Mouse (Mus musculus) limb, embryonic 12.5 days (tissue): ENCODE data around the gene Enpp1. TPM values are rescaled to one million over a fixed set of nuclear protein-coding genes. Genes with fewer than 3 reads are reported as not detected.

Experiments
- ATAC-seq: fragments of 200-750 bp; cut with Nextera tagmentation; 2 replicates; pipeline ENCODE4 v1.8.0; 2017; ENCODE audit warnings: low read depth, moderate TSS enrichment; ENCODE audit not compliant: insufficient number of reproducible peaks, insufficient read depth, low FRiP score, low TSS enrichment
- H3K27ac ChIP-seq: fragments of 300-500 bp; sonication (generic); 2 replicates; pipeline ENCODE4 v1.5.1; 2016; ENCODE audit warnings: mild to moderate bottlenecking, moderate library complexity
- H3K27me3 ChIP-seq: fragments of 300-500 bp; sonication (generic); 2 replicates; pipeline ENCODE4 v1.6.1; 2016; ENCODE audit warnings: mild to moderate bottlenecking, moderate library complexity
- H3K36me3 ChIP-seq: fragments of 300-500 bp; sonication (generic); 2 replicates; pipeline ENCODE4 v1.6.1; 2016; ENCODE audit warnings: mild to moderate bottlenecking, moderate library complexity
- H3K4me1 ChIP-seq: fragments of 300-500 bp; sonication (generic); replicated peaks from 2 replicates; pipeline ENCODE4 v1.6.1; 2016
- H3K4me2 ChIP-seq: fragments of 300-500 bp; sonication (generic); 2 replicates; pipeline ENCODE4 v1.6.1; 2016; ENCODE audit warnings: mild to moderate bottlenecking, moderate library complexity
- H3K4me3 ChIP-seq: fragments of 300-500 bp; sonication (generic); replicated peaks from 2 replicates; pipeline ENCODE4 v1.5.1; 2016; ENCODE audit warnings: mild to moderate bottlenecking
- H3K9ac ChIP-seq: fragments of 300-500 bp; sonication (generic); replicated peaks from 2 replicates; pipeline ENCODE4 v1.6.1; 2016; ENCODE audit warnings: mild to moderate bottlenecking, moderate library complexity
- H3K9me3 ChIP-seq: fragments of 300-500 bp; sonication (generic); 2 replicates; pipeline ENCODE4 v1.6.1; 2016; ENCODE audit warnings: mild to moderate bottlenecking, moderate library complexity
- WGBS: fragments of 180-500 bp; shearing (Covaris S2); methylation state at CpG from one replicate; pipeline ENCODE4 v1.1.7; 2016; 5-methylcytosine and 5-hydroxymethylcytosine counted together
- polyA plus RNA-seq: library from polyadenylated mRNA; unstranded; fragments of >200 nt; fragmentation: Nextera tagmentation; extraction: Ambion mirVana; gene quantifications from 2 replicates; pipeline ENCODE4 v1.2.1, GENCODE M21; 2016

Gene Enpp1
- polyA plus RNA-seq, 1 experiment from 2014 or later, result 3.3 TPM

- no peak overlapping the region for H3K27ac ChIP-seq
- H3K9me3 ChIP-seq, result no peaks in the 10 kb centered on the region
- no peak overlapping the region for H3K4me3 ChIP-seq
- no peak overlapping the region for H3K4me2 ChIP-seq
- no peak for ATAC-seq
- 89% methylated on average over 6 of the region's 6 CpGs for WGBS
- H3K9ac ChIP-seq, result no peak overlapping the region
- H3K36me3 ChIP-seq, result no peaks in the 10 kb centered on the region
- no peaks in the 10 kb centered on the region for H3K27me3 ChIP-seq
- H3K4me1 ChIP-seq, result no peaks in the 10 kb centered on the region
Measured at GRCm38 (mm10) chr10:24670548-24670947, 41.4 kb downstream of the Enpp1 start.

GRCm38 (mm10) chr10:24650990-24651569 is 60.9 kb downstream of the Enpp1 start:
- H3K4me2 ChIP-seq, result no peak overlapping the region
- no peak for ATAC-seq
- H3K9ac ChIP-seq, result no peak overlapping the region
- no peak overlapping the region for H3K4me3 ChIP-seq
- no peak overlapping the region for H3K27ac ChIP-seq
- no peaks in the 10 kb centered on the region for H3K36me3 ChIP-seq
- no peaks in the 10 kb centered on the region for H3K4me1 ChIP-seq
- no peaks in the 10 kb centered on the region for H3K9me3 ChIP-seq
- H3K27me3 ChIP-seq, result no peaks in the 10 kb centered on the region
- WGBS, result 90% methylated on average over 11 of the region's 11 CpGs

- no peak; the same call in 1 of the 2 replicates for ATAC-seq
- 69% methylated on average over 6 of the region's 6 CpGs for WGBS
- H3K27ac ChIP-seq, result peak overlapping the region; percentile 87
Measured at GRCm38 (mm10) chr10:24647996-24648738, 63.8 kb downstream of the Enpp1 start.

GRCm38 (mm10) chr10:24645169-24645568 is 66.8 kb downstream of the Enpp1 start:
- WGBS, result 91% methylated on average over 8 of the region's 8 CpGs

More at GRCm38 (mm10) chr10:24647996-24648738, 63.8 kb downstream of the Enpp1 start:
- Histone ChIP-seq H3K9ac (no peak overlapping the region), H3K4me1 (no peaks in the 10 kb centered on the region), H3K27me3 (no peaks in the 10 kb centered on the region), H3K36me3 (no peaks in the 10 kb centered on the region), H3K4me2 (no peak overlapping the region), H3K9me3 (no peaks in the 10 kb centered on the region), H3K4me3 (no peak overlapping the region)

GRCm38 (mm10) chr10:24642796-24643580 is 69.0 kb downstream of the Enpp1 start:
- no peak overlapping the region for H3K4me3 ChIP-seq
- no peak overlapping the region for H3K27ac ChIP-seq
- no peaks in the 10 kb centered on the region for H3K27me3 ChIP-seq
- H3K36me3 ChIP-seq, result no peaks in the 10 kb centered on the region
- no peak for ATAC-seq
- H3K4me1 ChIP-seq, result peaks cover 25% of the 10 kb centered on the region
- no peak overlapping the region for H3K9ac ChIP-seq
- 82% methylated on average over 11 of the region's 11 CpGs for WGBS
- no peaks in the 10 kb centered on the region for H3K9me3 ChIP-seq
- no peak overlapping the region for H3K4me2 ChIP-seq

More at GRCm38 (mm10) chr10:24645169-24645568, 66.8 kb downstream of the Enpp1 start:
- Histone ChIP-seq H3K4me3 (no peak overlapping the region), H3K4me2 (no peak overlapping the region), H3K27me3 (no peaks in the 10 kb centered on the region), H3K4me1 (peaks cover 6% of the 10 kb centered on the region; the same call in 1 of the 2 replicates), H3K36me3 (no peaks in the 10 kb centered on the region), H3K9ac (no peak overlapping the region), H3K27ac (no peak overlapping the region), H3K9me3 (no peaks in the 10 kb centered on the region)
- no peak for ATAC-seq

- no peak for ATAC-seq
- Histone ChIP-seq H3K9ac (no peak overlapping the region), H3K9me3 (no peaks in the 10 kb centered on the region), H3K27me3 (no peaks in the 10 kb centered on the region), H3K36me3 (no peaks in the 10 kb centered on the region), H3K4me2 (no peak overlapping the region), H3K27ac (no peak overlapping the region), H3K4me1 (peaks cover 29% of the 10 kb centered on the region), H3K4me3 (no peak overlapping the region)
- WGBS, result 61% methylated on average over 14 of the region's 14 CpGs
Measured at GRCm38 (mm10) chr10:24641416-24642140, 70.4 kb downstream of the Enpp1 start.

GRCm38 (mm10) chr10:24640186-24640875 is 71.6 kb downstream of the Enpp1 start:
- ATAC-seq, result no peak
- Histone ChIP-seq H3K27me3 (no peaks in the 10 kb centered on the region), H3K27ac (no peak overlapping the region), H3K36me3 (no peaks in the 10 kb centered on the region), H3K4me3 (no peak overlapping the region), H3K4me2 (no peak overlapping the region), H3K9ac (no peak overlapping the region), H3K9me3 (no peaks in the 10 kb centered on the region), H3K4me1 (peaks cover 31% of the 10 kb centered on the region)
- WGBS, result 73% methylated on average over 6 of the region's 6 CpGs

- 0 out of 2 replicates have a peak overlapping the region, but pooled peaks have one; percentile 3 for H3K4me2 ChIP-seq
- WGBS, result 48% methylated on average over 7 of the region's 7 CpGs
Measured at GRCm38 (mm10) chr10:24639596-24639995, 72.4 kb downstream of the Enpp1 start.

GRCm38 (mm10) chr10:24638306-24639070 is 73.5 kb downstream of the Enpp1 start:
- H3K27ac ChIP-seq, result peak overlapping the region; percentile 14; the same call in 1 of the 2 replicates
- 44% methylated on average over 10 of the region's 10 CpGs for WGBS
- H3K36me3 ChIP-seq, result no peaks in the 10 kb centered on the region
- no peak overlapping the region for H3K4me3 ChIP-seq
- no peaks in the 10 kb centered on the region for H3K9me3 ChIP-seq
- no peak overlapping the region for H3K4me2 ChIP-seq
- ATAC-seq, result no peak
- H3K4me1 ChIP-seq, result peaks cover 31% of the 10 kb centered on the region
- no peak overlapping the region for H3K9ac ChIP-seq
- no peaks in the 10 kb centered on the region for H3K27me3 ChIP-seq

More at GRCm38 (mm10) chr10:24639596-24639995, 72.4 kb downstream of the Enpp1 start:
- no peak for ATAC-seq
- H3K27me3 ChIP-seq, result no peaks in the 10 kb centered on the region
- H3K4me3 ChIP-seq, result no peak overlapping the region
- peaks cover 31% of the 10 kb centered on the region for H3K4me1 ChIP-seq
- no peak overlapping the region for H3K9ac ChIP-seq
- H3K27ac ChIP-seq, result no peak overlapping the region
- H3K9me3 ChIP-seq, result no peaks in the 10 kb centered on the region
- H3K36me3 ChIP-seq, result no peaks in the 10 kb centered on the region

- WGBS, result 83% methylated on average over 2 of the region's 2 CpGs
- no peak overlapping the region for H3K9ac ChIP-seq
- H3K27ac ChIP-seq, result no peak overlapping the region
- ATAC-seq, result no peak
- peaks cover 31% of the 10 kb centered on the region for H3K4me1 ChIP-seq
- no peaks in the 10 kb centered on the region for H3K9me3 ChIP-seq
- no peaks in the 10 kb centered on the region for H3K36me3 ChIP-seq
- H3K4me3 ChIP-seq, result no peak overlapping the region
- H3K27me3 ChIP-seq, result no peaks in the 10 kb centered on the region
- H3K4me2 ChIP-seq, result no peak overlapping the region
Measured at GRCm38 (mm10) chr10:24636986-24637385, 75.0 kb downstream of the Enpp1 start.
